23 mouse cellular contexts compared by ENCODE assay signal in genomic region chr11:73993115-73993514, GRCm38 (mm10). TPM values are rescaled to one million over a fixed set of nuclear protein-coding genes. Genes with fewer than 3 reads are reported as not detected.
DNase-seq lines count a peak whose midpoint lies in the region; ATAC-seq and TF ChIP-seq lines count a peak whose summit lies in the region.
"Had no signal": no experiment of that assay in that cellular context is flagged by ENCODE, and none has a peak within 500 bp of the region (broad histone marks: within the 10 kb centered on the region; RNA-seq: fewer than 3 reads in every experiment).

No protein-coding gene starts in this region.

- no peak overlapping the region for H3K4me2 ChIP-seq in intestine, postnatal 0 days (replicated peaks; ENCODE audit: low read depth)
- H3K4me2 ChIP-seq: heart, embryonic 11.5 days; hindbrain, embryonic 14.5 days; liver, embryonic 12.5 days; neural tube, embryonic 15.5 days had no signal

- peak; percentile 3 to 6 for DNase-seq in cerebellum, adult 18-20 months
- DNase-seq in cerebellum, adult 11-12 months, result no peak
- DNase-seq in kidney, adult 9 months, result peak; percentile 49
- no peak for DNase-seq in kidney, postnatal 4 days
- DNase-seq in 3T3-L1 (ENCODE audit: low read depth, low spot score), result peak; percentile 2
- peak; percentile 2 for DNase-seq in brain, adult 2 months (ENCODE audit: low read depth, low spot score)
- no peak for DNase-seq in right cerebral cortex, postnatal 14 days
- DNase-seq: gastrocnemius, postnatal 14 days; heart, postnatal 14 days; midbrain, embryonic 14.5 days; right cerebral cortex, postnatal 4 days; thymus, postnatal 14 days had no signal

- H3K4me3 ChIP-seq in intestine, postnatal 0 days (ENCODE audit: low read depth, low read length), result no peak overlapping the region
- H3K4me3 ChIP-seq: limb, embryonic 10.5 days; liver, embryonic 12.5 days; myocyte; neural tube, embryonic 15.5 days had no signal

- no peaks in the 10 kb centered on the region for H3K4me1 ChIP-seq in intestine, postnatal 0 days (replicated peaks; ENCODE audit: control insufficient read depth, insufficient read depth, low read length)
- H3K4me1 ChIP-seq: limb, embryonic 10.5 days; liver, embryonic 12.5 days; neural tube, embryonic 15.5 days had no signal

- no peaks in the 10 kb centered on the region for H3K9me3 ChIP-seq in intestine, postnatal 0 days (ENCODE audit: control insufficient read depth)

- H3K9ac ChIP-seq in intestine, postnatal 0 days (ENCODE audit: low read depth, low read length), result no peak overlapping the region
- H3K9ac ChIP-seq: hindbrain, embryonic 14.5 days; liver, embryonic 12.5 days; neural tube, embryonic 15.5 days had no signal

- ATAC-seq in intestine, postnatal 0 days, result no peak
- ATAC-seq: intestine, embryonic 16.5 days; liver, embryonic 12.5 days had no signal

- no peak overlapping the region for H3K27ac ChIP-seq in intestine, postnatal 0 days (ENCODE audit: low read depth, low read length)
- H3K27ac ChIP-seq: hindbrain, embryonic 14.5 days; limb, embryonic 10.5 days; liver, embryonic 12.5 days; neural tube, embryonic 15.5 days had no signal

- H3K36me3 ChIP-seq in intestine, postnatal 0 days (ENCODE audit: control insufficient read depth, insufficient read depth), result no peaks in the 10 kb centered on the region
- H3K36me3 ChIP-seq: limb, embryonic 10.5 days; liver, embryonic 12.5 days; neural tube, embryonic 15.5 days had no signal

- no peaks in the 10 kb centered on the region for H3K27me3 ChIP-seq in intestine, postnatal 0 days (replicated peaks; ENCODE audit: control insufficient read depth, insufficient read depth, low read length)
- H3K27me3 ChIP-seq: liver, embryonic 12.5 days; neural tube, embryonic 15.5 days had no signal

- TF ChIP-seq CTCF in intestine, postnatal 0 days (IDR thresholded peaks at IDR 0.05; ENCODE audit: low read depth), result no peak

RNA-seq across cellular contexts. Expression of gene Olfr398, which starts 2.9 kb away (rescaled TPM):
- not detected in 2 replicates for polyA plus RNA-seq in intestine, postnatal 0 days (2015; fragmentation: Nextera tagmentation; extraction: Ambion mirVana)
- polyA plus RNA-seq: forebrain, embryonic 11.5 days; frontal cortex, adult 2 months; heart, embryonic 11.5 days; hindbrain, embryonic 14.5 days; intestine, embryonic 16.5 days; limb, embryonic 10.5 days; liver, embryonic 12.5 days; lung, embryonic 16.5 days; midbrain, embryonic 14.5 days; myocyte; neural tube, embryonic 15.5 days had no signal

RNA-seq across cellular contexts. Expression of gene Olfr397, which starts 32.5 kb away (rescaled TPM):
- polyA plus RNA-seq in intestine, postnatal 0 days (2015; fragmentation: Nextera tagmentation; extraction: Ambion mirVana), result not detected in 2 replicates
- polyA plus RNA-seq: forebrain, embryonic 11.5 days; frontal cortex, adult 2 months; heart, embryonic 11.5 days; hindbrain, embryonic 14.5 days; intestine, embryonic 16.5 days; limb, embryonic 10.5 days; liver, embryonic 12.5 days; lung, embryonic 16.5 days; midbrain, embryonic 14.5 days; myocyte; neural tube, embryonic 15.5 days had no signal

RNA-seq across cellular contexts. Expression of gene Olfr23, which starts 56.6 kb away (rescaled TPM):
- polyA plus RNA-seq in intestine, postnatal 0 days (2015; fragmentation: Nextera tagmentation; extraction: Ambion mirVana), result not detected in 2 replicates
- polyA plus RNA-seq: forebrain, embryonic 11.5 days; frontal cortex, adult 2 months; heart, embryonic 11.5 days; hindbrain, embryonic 14.5 days; intestine, embryonic 16.5 days; limb, embryonic 10.5 days; liver, embryonic 12.5 days; lung, embryonic 16.5 days; midbrain, embryonic 14.5 days; myocyte; neural tube, embryonic 15.5 days had no signal

Comparison
In these comparisons a context has a peak if more than half of its experiments do, and no peak if none do; other contexts are left out.
1. DNase-seq: peak in cerebellum, adult 18-20 months (2 of 2), kidney, adult 9 months (single experiment), 3T3-L1 (single experiment) and brain, adult 2 months (single experiment); none in cerebellum, adult 11-12 months (single experiment), kidney, postnatal 4 days (0 of 2) and right cerebral cortex, postnatal 14 days (single experiment).